21 mouse cellular contexts compared by ENCODE assay signal in genomic region chr12:98131276-98131675, GRCm38 (mm10).
A peak's percentile ranks its signal among the peaks of the same experiment; 100 is the strongest.
DNase-seq lines count a peak whose midpoint lies in the region; TF ChIP-seq lines count a peak whose summit lies in the region.
"Had no signal": no experiment of that assay in that cellular context is flagged by ENCODE, and none has a peak within 500 bp of the region (broad histone marks: within the 10 kb centered on the region; RNA-seq: fewer than 3 reads in every experiment).

No protein-coding gene starts in this region.

- intact Hi-C loops in left cerebral cortex, adult 2 months (cut with DNase I) = no loop called here
- intact Hi-C loops in left cerebral cortex, postnatal 10 days (cut with DNase I) = no loop called here

- no peak for DNase-seq in left cerebral cortex, adult 2 months (ENCODE audit: extremely low spot score in 1 of 2, low spot score in 2 of 2)
- DNase-seq in left cerebral cortex, postnatal 10 days (ENCODE audit: extremely low spot score in 1 of 2, low spot score in 2 of 2) = no peak
- peak; percentile 1 for DNase-seq in A20 (ENCODE audit: low read depth, low spot score)
- peak; percentile 69 for DNase-seq in brain, adult 2 months (ENCODE audit: low read depth, low spot score)
- no peak for DNase-seq in lung, postnatal 36 days
- DNase-seq: adrenal gland, adult 8-10 months; adrenal gland, postnatal 14 days; adrenal gland, postnatal 36 days; B cell, adult 2 months; cerebellum, adult 11 months; cerebellum, adult 18-20 months; cerebellum, adult 8-10 months; cerebellum, adult 9-11 months; cerebellum, postnatal 14 days; cerebellum, postnatal 36 days; embryo, embryonic 11 days had no signal

- peak overlapping the region; percentile 36; the same call in 1 of the 2 replicates for H3K27ac ChIP-seq in left cerebral cortex, adult 2 months
- H3K27ac ChIP-seq: embryonic facial prominence, embryonic 13.5 days; embryonic facial prominence, embryonic 15.5 days; forebrain, embryonic 10.5 days; forebrain, embryonic 12.5 days had no signal

- no peak for TF ChIP-seq CTCF in left cerebral cortex, adult 2 months (IDR thresholded peaks at IDR 0.05)

- H3K4me3 ChIP-seq in left cerebral cortex, adult 2 months = no peak overlapping the region
- H3K4me3 ChIP-seq: embryonic facial prominence, embryonic 13.5 days; embryonic facial prominence, embryonic 15.5 days; erythroblast, embryonic 14.5 days; forebrain, embryonic 10.5 days; forebrain, embryonic 12.5 days had no signal

Comparison
In these comparisons a context has a peak if more than half of its experiments do, and no peak if none do; other contexts are left out.
1. DNase-seq: peak in A20 (single experiment) and brain, adult 2 months (single experiment); none in left cerebral cortex, adult 2 months (0 of 2), left cerebral cortex, postnatal 10 days (0 of 2) and lung, postnatal 36 days (single experiment).